17 mouse cellular contexts compared by ENCODE assay signal in the genomic region with DNA sequence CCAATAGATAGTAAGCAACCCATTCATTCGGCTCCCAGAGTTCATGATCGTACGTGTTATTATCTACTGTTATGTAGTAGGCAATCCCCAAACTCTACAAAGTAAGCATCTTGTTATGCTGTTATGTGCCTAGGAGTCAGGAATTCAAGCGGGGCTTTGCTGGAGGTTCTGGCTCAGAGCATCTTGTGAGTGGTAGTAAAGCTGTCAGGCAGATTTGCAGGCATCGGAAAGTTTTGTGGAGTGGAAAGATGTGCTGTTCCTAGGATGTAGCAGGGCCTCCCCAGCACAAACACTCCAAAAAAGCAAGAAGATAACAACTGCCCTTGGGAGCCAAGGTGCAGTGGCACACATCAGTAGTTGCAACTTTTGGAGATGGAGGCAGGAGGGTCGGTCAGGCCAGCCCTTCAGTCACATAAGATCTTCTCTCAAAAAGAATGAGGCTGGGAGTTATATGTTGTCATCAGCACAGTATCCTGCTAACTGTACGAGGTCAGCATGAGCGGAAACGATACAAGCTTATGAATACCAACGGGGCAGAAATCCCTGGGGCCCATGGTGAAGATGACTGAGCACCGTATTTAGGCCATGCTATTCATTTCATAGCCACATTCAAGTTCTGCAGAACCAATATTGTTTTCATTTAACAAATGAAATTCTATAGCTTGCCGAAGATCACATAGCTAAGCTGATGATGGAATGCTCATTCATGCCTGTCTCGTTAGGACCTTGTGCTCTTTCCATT.
"Had no signal": no experiment of that assay in that cellular context is flagged by ENCODE, and none has a peak within 500 bp of the region (broad histone marks: within the 10 kb centered on the region; RNA-seq: fewer than 3 reads in every experiment).

No protein-coding gene starts in this region.

- ATAC-seq: liver, postnatal 0 days; lung, postnatal 0 days; midbrain, embryonic 15.5 days had no signal

- H3K9ac ChIP-seq: liver, postnatal 0 days; lung, embryonic 15.5 days; midbrain, embryonic 12.5 days; midbrain, embryonic 15.5 days; neural tube, embryonic 12.5 days; stomach, embryonic 15.5 days had no signal

- DNase-seq: liver, postnatal 0 days; lung, adult 2 months; lung, postnatal 14 days; lung, postnatal 36 days; right cerebral cortex, postnatal 14 days; thymus, adult 2 months; thymus, postnatal 25 days; thymus, postnatal 4 days had no signal

- H3K27me3 ChIP-seq: lung, embryonic 15.5 days; megakaryocyte, embryonic 14.5 days; midbrain, embryonic 12.5 days; midbrain, embryonic 15.5 days; neural tube, embryonic 12.5 days; stomach, embryonic 15.5 days had no signal

- H3K9me3 ChIP-seq: lung, embryonic 15.5 days; megakaryocyte, embryonic 14.5 days; midbrain, embryonic 12.5 days; midbrain, embryonic 15.5 days; neural tube, embryonic 12.5 days; stomach, embryonic 15.5 days had no signal

- H3K27ac ChIP-seq: lung, embryonic 15.5 days; macrophage; midbrain, embryonic 12.5 days; midbrain, embryonic 15.5 days; neural tube, embryonic 12.5 days; stomach, embryonic 15.5 days; stomach, postnatal 0 days had no signal

- H3K4me1 ChIP-seq: lung, embryonic 15.5 days; midbrain, embryonic 12.5 days; midbrain, embryonic 15.5 days; stomach, embryonic 15.5 days had no signal

- H3K4me2 ChIP-seq: lung, embryonic 15.5 days; midbrain, embryonic 12.5 days; midbrain, embryonic 15.5 days; neural tube, embryonic 12.5 days; stomach, embryonic 15.5 days had no signal

- H3K4me3 ChIP-seq: lung, embryonic 15.5 days; megakaryocyte, embryonic 14.5 days; midbrain, embryonic 12.5 days; midbrain, embryonic 15.5 days; neural tube, embryonic 12.5 days; stomach, embryonic 15.5 days had no signal
